Mouse (Mus musculus): ENCODE results near the gene Adamts1. TPM values are rescaled to one million over a fixed set of nuclear protein-coding genes. Genes with fewer than 3 reads are reported as not detected.

The Adamts1 gene
- total RNA-seq (2021): 10 to 100 TPM; 25.1 to 25.2 TPM
- long read RNA-seq, experiment 1, full-length matches to known transcripts: 9 of 28 reads
- long read RNA-seq, experiment 1, partial matches to known transcripts: 1 of 28 reads
- long read RNA-seq, experiment 1, other reads (novel, unspliced or antisense): 18 of 28 reads
- long read RNA-seq, experiment 2, full-length matches to known transcripts: 14 of 27 reads
- long read RNA-seq, experiment 2, partial matches to known transcripts: 2 of 27 reads
- long read RNA-seq, experiment 2, other reads (novel, unspliced or antisense): 11 of 27 reads

DNA sequence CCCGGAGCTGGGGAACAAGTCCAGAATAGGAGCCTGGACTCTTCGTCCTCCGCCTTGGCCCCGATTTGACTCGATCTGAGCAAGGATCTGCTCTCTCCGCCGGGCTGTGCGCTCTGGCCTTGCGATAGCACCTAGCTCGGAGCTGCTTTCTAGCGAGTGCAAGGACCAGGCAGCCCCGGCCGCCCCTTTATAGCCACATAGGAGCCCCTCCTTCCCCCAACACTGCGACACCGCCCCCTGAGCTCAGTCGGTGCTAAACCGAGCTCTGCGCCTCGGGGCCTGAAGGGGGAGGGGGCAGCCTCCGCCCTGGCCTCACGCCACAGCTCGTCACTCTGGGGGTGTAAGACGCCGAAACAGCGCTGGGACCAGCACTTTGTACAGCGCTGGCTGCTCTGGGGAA is at the start of gene Adamts1:
Adamts1 (minus strand) TSS at position 160 of the 400 bp plus-strand sequence.
- DNase-seq: peak; percentile 93

DNA sequence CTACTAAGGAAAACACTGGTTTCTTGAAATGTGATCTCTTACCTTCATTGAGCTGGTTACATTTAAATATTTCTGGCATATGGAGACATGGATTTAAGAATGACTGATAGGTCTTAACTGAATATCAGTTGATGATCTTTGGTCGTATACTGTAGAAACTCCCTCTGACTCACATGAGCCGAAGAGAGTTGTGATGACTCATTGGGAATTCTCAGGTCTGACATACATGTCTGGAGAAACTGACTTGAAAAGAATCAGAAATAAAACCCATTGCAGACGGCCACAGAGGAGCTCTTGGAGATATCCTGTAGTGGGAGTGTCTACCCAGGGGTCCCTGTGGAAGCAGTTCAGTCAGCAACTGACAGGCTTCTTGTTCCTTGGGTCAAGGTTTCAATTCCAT is 24.2 kb upstream of the Adamts1 start:
- no peak for DNase-seq

DNA sequence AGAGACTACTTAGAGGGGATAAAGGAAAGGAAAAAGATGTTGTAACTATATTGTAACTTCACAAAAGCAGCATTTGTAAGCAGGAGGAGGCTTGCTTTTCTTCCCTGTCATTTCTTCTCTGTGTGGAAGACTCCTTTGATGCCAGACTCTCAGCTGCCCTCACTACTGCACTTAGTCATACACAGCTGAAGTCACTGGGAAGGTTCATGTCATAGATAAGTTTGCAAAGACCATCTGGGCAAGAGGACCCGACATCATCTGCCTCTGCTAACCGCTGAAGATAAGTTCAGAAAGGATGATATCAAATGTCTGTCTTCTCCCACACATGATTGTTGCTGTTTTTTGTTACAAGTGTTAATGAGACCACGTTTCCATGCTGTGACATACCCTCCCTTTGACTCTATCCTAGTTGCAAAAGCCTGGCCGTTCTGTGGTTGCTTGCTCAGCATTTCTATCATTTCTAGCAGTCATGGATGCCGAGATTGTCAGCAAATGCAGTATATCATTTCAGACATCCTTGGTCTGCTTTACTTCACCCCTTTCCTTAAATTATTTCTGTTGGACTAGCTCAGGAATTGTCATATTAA is 19.5 kb upstream of the Adamts1 start:
- no peak for DNase-seq

DNA sequence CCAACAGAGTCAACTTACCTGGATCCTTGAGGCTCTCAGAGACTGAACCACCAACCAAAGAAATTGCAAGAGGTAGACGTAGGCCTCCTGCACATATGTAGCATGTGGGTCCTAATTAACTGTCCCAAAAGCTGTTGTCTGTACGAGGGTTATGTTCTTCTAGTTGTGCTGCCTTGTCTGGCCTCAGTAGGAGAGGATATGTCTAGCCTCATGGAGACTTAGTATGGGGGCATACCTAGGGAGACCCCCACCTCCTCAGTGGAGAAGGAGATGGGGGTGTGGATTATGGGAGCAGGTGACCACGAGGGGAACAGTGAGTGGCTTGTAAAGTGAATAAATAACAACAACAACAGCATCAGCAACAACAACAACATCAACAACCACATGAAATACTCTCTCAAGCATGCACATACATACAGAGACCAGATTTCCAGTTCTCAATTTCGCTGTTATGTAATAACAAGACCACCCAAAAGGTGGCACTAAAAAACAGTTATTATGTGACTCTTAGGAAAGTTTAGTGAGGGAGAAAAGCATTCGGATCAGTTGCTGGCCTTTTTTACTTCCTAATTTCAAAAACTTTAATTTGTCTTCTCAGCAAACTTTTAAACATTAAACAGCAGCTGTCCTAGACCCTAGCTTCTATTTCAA is 17.0 kb upstream of the Adamts1 start:
- no peak for DNase-seq

DNA sequence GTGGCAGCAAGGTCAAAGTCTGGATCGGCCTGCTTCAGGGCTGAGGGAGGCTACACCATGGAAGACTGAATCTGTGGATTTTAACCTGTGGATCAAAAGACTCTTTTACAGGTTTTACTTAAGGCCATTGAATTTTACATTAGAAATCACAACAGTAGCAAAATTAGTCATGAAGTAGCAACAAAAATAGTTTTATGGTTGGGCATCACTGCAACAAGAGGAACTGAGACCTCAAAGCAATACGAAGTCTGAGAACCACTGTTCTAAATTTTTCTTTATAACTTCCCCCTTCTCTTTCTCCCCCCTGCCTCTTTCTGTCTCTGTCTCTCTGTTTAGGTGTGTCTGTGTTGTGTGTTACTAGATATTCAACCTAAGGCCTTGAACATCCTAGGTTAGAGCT is 11.2 kb upstream of the Adamts1 start:
- DNase-seq: no peak

DNA sequence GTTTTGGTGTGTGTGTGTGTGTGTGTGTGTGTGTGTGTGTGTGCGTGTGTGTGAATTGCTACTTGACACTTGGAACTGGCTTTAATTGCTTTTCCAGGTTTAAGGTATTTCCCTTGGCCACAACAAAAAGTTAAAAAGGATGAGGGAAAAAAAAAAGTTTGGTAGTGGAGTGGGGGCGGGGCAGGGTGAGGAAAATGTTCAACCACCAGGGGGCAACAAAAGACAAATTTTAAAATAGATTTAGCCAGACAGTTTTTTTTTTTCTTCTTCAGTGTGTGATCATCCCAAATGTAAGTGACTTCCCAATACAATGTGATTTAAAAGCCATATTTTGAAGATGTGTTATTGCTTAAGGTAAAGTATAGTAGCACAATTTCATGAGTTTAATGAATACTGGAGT is 4.7 kb upstream of the Adamts1 start:
- no peak for DNase-seq

DNA sequence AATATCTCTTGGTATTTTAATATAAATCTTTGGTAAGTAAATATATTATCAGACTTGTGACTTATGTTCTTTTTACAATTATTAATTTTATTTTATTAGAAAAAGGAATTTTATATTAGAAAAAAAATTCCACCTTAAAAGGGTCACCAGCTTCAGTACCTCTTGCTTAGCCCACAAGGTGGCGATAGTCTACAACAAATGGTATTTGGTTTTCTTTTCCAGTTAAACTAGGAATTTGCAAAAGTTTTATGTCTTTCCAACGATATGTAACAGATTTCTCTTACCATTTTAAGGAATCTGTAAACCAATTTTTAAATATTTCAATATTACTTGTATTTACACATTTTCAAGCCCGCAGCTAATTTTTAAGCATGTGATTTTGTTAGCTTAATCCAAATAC is 4.2 kb upstream of the Adamts1 start:
- DNase-seq: no peak

DNA sequence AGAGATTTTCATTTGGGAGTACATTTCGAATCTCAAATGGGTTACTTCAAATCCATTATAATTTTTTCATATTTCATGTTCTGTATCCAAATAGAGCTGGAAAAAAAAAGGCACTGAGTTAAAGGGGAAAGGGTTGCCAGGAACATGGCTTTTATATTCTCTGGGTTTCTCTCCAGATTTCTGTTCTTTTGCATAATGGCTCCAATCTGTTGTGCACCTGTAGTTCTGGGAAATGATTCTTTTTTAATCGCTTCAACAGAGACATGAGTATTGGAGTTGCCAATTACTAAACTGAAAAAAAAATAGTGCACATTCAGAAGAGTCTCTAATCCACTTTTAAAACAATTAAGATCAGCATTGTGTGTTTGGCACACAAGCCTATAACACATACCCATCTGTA is 2.7 kb upstream of the Adamts1 start:
- no peak for DNase-seq

DNA sequence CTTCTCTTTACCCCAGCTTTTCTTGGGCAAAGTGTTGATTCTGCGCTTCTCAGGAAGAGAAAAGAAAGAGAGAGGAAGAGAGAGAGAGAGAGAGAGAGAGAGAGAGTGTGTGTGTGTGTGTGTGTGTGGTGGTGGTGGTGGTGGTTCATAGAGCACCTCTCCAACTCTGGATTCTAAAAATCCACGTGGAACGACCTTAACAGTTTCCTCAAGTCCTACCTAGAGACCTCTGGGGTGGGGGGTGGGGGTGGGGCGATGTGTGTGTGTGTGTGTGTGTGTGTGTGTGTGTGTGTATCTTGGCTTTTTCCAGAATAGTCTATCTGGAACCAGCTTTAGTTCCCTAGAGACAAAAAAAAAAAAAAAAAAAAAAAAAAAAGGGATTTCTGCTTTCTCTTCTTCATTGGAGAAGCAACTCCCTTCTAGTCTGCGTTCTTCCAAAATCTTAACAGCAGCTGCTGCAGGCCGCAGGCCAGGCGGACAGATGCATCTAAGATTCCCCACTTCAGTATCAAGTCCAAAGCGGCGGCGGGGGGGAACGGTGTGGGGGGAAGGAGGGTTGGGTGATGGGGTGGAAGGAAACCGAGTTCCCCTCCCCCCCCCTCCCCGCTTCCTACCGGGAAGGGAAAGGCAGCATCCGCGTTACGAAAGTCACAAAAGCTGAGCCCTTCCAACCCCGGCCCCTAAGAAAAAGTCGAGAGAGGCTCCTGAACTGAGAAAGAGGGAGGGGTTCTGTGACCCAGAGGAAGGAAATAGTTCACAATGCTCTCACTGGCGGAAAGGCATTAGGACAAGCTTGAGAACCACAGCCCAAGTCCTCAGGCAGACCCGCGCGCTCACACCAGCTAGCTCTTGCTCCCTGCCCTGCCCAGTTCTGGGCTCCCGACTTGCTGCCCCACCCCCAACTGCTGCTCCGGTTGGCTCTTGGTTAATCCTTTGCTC is 969 bp upstream of the Adamts1 start:
- peak; percentile 86 for DNase-seq

DNA sequence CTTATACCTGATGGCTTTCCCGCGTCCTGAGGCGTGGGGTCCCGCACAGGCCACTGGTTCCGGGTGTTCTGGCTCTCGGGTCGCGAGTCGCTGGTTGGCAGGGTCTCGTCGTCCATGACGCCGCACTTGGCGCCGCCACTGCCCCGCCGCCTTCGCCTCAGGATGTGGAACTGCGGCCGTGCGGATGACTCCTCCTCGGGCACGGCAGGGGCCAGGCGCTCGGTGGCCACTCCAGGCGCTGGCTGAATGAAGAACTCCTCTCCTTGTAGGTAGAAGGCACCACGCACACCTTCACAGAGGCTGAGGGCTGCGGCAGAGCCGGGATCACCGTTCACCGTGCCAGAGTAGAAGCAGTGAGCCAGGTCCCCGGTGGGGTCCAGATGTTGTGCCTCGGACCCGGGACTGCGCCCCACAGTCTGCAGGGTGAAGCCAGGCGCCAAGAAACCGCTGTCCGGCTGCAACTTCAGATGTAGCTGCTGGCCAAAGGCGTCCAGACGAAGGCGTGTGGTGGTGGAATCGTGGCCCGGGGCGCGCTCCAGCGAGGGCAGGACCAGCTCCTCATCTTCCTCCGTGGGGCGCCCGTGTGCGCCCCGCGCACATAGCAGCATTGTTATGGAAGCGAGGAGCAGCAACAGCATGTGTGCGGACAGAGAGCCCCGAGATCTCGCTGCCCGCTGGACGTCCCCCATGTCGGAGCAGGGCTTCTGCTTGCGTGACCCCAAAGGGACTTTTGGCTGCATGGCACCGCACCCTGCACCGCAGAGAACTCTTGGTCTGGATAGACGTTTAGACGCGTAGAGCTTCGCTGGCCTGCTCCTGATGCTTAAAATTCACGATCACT is 722 bp downstream of the Adamts1 start:
- peak; percentile 61 for DNase-seq

DNA sequence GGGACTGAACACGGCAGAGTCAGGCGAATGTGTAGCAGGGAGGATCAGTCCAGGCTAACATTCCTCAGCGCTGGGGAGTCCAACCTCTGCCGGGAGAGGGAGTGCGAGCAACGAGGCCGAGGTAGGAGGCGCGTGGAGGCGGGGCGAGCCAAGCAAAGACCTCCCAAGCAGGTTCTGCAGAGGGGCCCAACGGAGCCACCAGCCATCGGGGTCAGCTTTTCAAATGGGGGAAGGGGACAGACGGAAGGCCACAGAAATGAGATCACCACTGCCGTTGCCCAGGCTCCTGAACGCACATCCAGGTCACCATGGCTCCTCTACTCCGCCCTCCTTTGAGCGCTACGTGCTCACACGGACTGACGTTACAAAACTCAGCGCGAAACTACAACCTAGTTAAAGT is 1.7 kb downstream of the Adamts1 start:
- DNase-seq: peak; percentile 80

DNA sequence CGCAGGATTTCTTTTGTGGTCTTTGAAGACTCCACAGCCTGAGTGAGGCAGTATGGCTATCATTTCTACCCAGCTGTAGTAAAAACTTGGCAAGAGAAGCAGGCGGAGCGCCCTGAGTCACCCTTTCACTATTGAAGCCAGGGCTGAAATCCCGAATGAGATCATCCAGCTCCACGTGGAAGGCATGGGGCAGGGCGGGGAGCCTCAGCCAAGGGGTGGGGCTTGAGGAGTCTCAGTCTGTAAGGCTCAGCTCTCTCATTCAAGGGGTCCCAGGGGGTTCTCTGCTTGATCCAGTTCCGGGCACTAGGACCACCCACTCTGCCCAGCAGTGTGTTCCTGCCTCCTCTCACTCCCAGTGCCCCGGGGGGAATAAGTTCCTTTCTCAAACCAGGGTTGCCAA is 2.2 kb downstream of the Adamts1 start:
- DNase-seq: peak; percentile 93

DNA sequence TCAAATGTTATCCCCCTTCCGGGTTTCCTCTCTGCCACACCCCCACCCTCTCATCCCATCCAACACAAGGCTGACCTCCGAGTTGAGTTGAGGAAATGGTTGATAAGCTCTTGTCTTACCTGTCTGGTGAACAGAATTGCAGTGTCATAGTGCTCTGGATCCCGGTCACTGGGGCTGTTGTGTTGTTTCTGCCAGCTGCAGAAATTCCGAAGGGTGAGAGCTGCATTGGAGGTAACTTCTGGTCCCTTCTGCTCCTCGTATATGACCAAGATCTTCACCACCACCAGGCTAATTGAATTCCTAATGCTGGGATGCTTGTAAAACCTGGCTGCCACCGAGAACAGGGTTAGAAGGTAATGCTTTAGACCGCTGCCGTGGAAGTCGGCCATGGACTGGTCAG is 2.9 kb downstream of the Adamts1 start:
- DNase-seq: no peak

DNA sequence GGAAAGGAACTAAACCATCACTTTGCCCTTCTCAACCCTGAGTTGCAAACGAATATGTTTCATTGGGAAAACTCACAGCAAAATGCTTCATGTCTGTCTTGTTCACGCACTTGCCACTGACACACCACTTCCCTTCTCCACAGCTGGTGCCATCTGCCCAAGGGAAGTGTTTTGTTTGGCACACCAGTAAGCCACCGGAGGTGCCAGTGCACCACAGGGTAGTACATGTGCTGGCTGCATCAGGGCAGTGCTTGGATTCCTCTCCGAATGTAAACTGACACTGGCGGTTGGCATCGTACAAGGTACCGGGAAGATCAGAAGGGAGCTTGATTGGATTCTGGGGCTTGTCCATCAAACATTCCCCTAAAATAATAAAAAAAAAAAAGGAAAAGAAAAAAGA is 4.6 kb downstream of the Adamts1 start:
- DNase-seq: peak; percentile 56

DNA sequence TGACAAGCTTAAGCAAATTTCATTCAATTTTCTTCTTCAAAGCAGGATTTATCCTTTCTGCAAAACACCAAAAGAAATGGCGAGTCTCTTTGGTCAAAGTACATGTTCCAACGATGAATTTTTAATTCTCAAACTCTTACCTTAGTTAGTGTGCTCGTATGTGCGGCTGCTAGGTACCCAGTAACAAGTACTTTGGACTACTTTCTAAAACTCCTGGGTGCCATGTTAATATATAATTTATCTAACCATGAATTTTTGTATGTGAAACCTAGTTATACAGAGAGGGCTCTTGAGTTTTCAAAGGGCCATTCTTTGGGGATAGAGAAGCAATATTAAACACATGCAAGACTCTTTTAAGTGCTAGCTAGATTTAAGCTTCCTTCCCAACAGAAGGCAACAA is 5.8 kb downstream of the Adamts1 start:
- no peak for DNase-seq

DNA sequence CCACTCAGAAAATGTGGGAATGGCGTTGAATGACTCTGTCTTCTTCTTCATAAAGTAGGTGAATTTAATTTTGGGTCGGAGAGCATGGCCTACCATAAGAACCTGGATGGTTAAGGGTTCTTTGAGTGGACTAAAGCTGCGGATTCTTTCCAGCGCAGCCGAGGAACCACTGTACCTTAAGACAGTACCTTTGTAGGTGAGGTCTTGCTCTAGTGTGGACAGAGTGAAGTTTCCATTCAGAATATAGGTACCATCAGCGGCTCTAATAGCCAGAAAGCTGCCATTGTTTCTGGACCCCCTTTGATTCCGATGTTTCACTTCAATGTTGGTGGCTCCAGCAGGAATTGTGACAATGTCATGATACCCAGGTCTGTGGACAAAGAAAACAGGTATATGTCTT is 7.2 kb downstream of the Adamts1 start:
- no peak for DNase-seq

DNA sequence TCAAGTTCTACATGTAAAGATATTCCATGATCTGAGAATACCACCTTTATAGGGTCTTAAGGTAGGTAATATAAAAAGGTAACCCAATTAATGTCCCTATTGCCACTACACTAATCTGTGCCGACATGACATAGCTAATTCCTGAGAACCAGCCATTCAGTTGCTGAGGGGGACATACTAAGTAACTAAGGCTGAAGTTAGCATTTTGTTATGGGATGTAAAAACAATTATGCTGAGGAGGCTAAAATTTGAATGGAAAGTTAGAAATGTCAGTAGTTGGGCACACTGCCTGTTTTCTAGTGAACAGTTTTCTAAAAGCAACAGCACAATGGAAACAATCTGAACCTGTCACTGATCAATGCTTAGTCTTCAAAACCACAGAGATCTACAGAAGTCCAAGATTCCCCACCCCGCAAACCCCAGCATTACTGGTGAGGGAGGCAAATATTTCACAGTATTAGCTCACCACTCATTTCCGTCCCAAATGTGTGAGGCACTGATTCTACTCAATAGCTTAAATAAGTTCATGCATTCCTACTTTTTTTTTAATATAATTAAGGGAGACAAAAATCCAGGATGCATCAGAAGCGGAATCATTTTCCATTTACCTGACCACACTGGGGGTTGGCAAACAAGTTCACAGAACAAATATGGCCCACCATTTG is 9.6 kb downstream of the Adamts1 start:
- DNase-seq: no peak

DNA sequence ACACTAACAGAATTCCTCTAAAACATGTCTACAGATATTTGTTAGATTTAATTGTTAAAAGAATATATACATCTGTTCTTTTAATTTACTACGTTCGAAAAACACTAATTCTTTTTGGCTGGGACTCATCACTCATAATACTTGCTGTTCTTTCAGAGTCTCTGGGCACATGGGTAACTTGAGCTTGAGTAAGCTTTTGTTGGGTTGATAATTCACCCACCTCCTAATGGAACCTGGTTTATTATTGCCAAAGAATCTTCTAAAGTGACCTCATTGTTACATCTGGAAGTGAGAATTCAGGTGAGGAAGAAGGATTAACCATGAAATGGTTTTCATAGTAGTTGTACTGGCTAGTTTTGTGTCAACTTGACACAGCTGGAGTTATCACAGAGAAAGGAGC is 21.8 kb downstream of the Adamts1 start:
- no peak for DNase-seq

DNA sequence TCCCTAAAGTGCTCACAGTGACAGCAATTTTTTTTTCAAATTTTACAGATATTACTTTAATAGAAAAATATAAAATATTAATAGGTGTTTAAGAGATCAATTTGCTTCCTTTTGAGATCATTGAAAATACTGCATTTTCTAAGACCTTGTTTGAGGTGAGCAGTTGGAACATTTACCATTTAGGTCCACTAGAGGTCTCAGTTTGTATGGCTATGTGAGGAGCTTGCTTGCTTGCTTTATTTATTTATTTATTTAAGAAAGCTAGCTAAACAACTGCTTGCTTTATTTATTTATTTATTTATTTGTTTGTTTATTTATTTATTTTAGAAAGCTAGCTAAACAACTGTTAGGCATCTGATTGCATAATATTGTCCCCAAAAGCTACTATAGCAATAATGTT is 23.1 kb downstream of the Adamts1 start:
- no peak for DNase-seq

DNA sequence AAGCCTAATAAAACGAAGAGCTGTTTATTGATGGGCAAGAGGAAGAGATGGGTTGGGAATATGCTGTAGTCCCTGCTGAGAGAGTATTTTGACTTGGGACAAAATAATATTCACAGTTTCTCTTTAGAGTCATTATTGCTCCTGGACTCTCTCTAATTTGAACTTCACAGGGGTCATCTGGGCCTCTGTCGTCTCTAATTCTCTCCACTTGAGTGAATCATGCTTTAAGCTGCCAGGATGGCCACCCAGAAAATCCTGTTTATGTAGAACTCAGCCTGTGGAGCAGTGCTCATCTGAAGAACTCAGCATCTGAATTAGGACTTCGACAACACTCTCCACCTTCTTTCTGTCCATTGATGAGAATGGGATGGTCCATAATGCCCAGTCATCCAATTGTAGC is 30.6 kb downstream of the Adamts1 start:
- DNase-seq: no peak

DNA sequence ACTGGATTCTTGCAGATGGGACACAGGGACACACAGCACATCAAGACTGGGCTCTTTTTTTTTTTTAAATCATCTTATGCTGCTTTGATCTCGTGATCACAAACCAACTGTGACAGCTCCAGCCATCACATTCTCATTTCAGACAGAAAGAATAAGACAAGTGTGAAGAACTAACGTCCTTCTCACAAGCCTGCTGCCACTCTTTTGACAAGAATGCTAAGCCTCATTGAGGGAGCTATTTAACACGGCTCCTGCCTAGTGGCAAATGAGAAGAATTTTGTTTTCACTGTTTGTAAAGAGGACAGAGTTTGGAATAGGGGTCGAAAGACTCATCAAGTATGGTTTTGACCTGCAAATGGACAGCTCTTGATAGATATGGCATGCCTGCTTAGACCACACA is 35.6 kb downstream of the Adamts1 start:
- DNase-seq: no peak

All from gastrocnemius, postnatal 25 days (tissue).